Mouse (Mus musculus) heart, postnatal 10 days (tissue): ENCODE results near the gene Xpo4. TPM values are rescaled to one million over a fixed set of nuclear protein-coding genes. Genes with fewer than 3 reads are reported as not detected.

ENCODE experiments used
- DNase-seq, 2 experiments: peaks; one replicate each; pipeline ENCODE4 v3.0.0; 2021
- intact Hi-C: fragments of 180-260 bp; cut with DNase I; formaldehyde crosslinking; loops from one replicate; pipeline ENCODE4 v1.15.1; 2025
- total RNA-seq, 2 experiments: library from RNA; stranded (reverse); gene quantifications; 2 replicates each; pipeline ENCODE4 v1.2.3; 2021

Gene Xpo4
- total RNA-seq, 2 experiments from 2014 or later, result 16.6 to 19.1 TPM

DNA sequence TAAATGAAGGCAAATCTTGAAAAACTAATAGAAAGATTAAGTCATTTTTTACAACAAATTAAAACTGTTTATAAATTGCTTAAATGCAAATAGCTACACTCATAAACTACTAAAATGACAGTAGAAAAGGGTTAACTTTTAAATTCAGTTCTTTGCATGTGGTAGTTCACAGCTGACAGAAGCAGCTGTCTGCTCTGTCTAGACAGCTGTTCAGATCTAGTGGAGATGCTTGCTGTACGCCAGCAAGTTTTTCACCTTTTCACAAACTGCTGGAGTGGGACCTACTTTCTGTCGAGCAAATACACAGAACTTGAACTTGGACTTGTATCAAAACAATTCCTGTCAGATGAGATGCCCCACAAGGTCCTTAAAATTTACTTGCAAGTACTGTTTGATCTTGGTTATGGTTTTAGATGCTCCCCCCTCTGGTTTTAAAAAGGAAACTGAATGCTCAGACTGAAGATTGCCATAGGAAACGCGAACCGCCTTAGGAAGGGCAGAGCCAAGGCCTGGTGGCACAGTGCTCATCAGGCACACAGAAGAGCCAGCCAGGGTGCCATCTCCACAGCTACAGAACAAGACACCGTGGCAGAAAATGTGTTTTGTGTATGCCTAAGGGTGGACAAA, 48.8 kb downstream of the Xpo4 start:
- intact Hi-C loops, result no loop called here

DNA sequence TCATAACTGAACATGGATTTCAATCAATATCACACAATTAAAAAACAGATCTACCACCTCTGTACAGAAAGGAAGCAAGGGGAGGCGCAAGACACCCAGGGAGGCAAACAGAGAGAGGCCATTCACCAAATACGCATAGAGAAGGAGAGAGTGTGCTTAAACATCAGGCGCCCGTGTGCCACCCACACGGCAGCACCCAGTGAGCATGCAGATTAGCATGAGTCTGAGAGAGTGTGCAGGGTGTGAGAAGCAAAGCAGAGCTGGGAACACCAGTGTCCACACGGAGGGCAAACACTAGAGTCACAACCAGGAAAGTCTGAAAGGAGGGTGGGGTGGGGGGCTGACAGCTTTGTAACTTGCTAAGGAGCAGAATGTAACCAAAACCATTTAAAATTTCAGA, 49.4 kb downstream of the Xpo4 start:
- no peak for DNase-seq
- intact Hi-C loops, result no loop called here

More for the DNA sequence above, 48.8 kb downstream of the Xpo4 start:
- no peak for DNase-seq

DNA sequence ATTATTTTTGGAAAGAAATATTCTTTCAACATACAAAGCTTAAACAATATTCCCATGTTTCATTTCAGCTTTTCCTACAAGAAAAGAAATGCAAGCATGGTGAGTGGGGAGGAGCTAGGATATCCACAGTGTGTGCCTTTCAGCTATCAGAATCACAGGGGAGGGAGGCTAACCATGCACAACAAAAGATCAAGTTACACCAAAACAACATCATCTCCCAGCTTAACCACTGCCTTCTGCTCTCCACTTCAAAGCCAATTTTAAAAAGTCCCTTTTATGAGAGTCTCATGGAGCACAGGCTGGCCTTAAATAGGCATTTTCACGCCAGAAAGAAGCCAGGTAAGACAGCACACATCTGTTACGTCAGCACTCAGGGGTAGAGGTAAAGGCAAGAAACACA, 54.2 kb downstream of the Xpo4 start:
- intact Hi-C loops, result no loop called here
- DNase-seq, result no peak

DNA sequence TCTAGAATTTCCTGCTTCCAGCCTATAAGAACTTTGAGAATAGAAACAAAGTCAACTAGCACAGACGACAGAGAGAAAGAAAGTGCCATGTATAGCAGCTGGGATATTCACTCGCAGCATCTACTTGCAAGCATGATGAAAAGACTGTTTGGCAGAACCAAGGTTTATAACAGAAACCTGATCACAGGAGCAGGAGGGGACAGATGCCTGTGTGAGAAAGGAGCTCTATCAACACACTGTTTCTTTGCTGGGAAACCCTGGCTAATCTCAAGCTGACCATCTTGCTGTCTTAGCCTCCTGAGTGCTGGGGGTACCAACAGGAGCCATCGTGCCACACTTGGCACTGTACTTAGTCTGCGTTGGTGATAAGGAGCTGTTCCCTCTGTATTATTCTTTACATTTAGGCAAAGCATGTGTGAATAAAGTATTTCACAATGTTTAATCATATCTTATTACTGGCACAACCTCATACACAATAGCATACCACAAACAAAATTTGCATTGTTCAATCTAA, 55.4 kb downstream of the Xpo4 start:
- no peak for DNase-seq
- intact Hi-C loops, result no loop called here

DNA sequence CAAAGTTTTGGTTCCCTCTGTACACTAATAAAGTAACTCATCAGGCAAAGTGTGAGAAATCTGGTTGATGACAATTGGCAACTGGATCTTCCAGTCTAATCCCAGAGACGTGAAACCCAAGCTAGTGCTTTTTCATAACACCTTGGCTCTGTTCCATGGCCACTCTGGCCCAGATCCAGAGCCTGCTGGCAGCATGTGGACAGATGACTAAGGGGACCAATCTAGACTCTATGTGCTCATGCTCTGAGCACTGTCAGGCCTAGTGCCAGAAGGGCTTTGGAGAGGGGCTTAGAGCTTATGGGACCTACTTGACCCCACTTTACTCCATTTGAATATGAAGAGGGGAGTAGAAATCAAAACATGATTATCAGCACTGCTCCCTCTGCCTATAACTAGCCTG, 57.7 kb downstream of the Xpo4 start:
- intact Hi-C loops, result no loop called here

DNA sequence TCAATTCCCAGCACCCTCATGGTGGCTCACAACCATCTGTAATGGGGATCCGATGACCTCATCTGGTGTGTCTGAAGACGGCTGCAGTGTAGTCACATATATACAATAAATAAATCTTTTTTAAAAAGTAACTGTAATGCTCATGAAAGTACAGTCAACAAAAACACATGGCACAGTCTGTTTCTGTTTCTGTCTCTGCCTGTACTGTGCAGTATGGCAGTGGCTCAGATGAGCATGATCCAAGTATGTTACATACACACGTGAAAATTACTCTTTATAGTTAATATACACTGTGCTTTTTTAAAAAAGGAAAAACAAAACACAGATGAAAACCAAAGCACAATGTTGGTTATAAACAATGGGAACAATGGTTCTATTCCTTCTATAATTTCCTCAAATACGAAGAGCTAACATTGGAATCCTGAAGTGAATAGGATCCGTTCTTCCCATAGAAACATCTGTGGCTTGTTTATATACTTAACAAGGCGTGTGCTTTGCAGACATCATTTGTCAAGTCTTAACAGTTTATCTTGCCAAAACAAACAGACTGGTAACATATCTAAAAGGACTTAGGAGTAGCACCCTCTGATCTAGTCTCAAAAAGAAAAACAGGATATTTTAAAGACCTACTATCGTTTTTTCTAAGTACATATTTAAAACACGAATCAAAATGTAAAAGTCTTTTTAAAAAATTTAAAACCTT, 58.4 kb downstream of the Xpo4 start:
- intact Hi-C loops, result no loop called here
- no peak for DNase-seq

More for the DNA sequence above, 57.7 kb downstream of the Xpo4 start:
- peak; percentile 97 for DNase-seq

DNA sequence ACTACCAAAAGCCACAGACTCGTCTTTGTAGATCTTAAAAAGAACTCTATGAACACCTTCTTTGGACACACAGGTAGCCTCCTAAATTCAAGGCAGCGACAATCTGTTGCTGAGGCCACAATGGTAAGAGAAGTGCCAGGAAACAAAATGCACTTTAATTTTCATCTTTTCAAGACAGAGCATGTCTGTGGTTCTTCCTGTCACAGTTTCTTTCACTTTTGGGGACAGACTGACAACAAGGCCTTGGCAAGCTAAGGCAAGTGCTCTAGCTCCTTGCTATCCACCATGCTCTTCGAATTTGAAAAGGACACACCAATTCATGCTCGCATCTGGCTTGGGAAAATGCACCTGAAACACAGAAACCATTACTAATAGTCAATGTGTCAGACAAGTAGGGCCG, 72.0 kb downstream of the Xpo4 start:
- no peak for DNase-seq
- intact Hi-C loops, result no loop called here

DNA sequence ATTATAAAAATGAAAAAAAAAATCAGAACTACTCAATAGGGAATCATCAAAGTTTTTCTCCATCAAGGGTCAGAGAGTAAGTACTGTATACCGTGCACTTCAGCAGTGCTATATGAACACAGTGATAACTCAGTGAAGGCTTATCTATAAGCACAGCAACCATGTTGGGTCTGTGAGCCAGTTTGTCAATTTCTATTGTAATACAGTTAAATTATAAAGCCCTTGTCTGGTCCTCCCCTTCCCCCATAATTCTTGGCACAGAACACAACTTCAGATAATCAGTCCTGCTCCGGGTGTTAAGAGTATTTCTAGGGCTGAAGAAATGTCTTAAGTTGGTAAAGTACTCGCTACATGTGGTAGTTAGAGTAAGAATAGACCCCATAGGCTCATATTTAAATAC, 73.4 kb downstream of the Xpo4 start:
- intact Hi-C loops, result no loop called here
- no peak for DNase-seq

DNA sequence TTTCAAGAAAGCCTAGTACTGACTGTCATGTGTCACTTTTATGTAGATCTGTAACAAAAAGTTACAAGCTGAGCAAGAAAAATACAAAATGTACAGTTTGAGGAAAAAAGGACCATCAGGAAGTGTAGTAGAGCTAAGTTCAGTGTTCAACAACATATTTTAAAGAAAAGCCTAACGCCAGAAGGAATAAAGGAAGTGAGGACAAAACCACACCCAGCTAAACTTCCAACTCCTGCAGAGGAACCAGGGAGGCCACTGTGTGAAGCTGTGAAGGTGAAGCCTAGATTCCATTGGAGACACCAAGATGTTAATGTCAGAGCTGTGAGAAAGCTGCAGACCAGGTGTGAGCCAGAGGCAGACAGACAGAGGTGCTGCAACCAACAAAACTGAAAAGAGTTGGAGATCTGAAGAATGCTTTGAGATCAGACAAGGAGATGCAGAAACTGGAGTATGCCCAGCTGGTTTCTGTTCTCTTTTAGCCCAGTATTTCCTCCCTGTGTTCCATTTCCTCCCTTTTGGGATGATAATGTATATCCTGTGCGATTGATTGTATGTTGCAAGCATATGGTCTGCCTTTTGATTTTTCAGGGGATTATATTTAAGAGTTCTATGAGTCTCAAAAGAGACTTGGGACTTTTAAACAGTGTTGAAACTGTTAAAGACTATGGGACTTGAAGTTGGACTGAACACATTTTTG, 88.7 kb downstream of the Xpo4 start:
- intact Hi-C loops, result no loop called here
- DNase-seq, result no peak

DNA sequence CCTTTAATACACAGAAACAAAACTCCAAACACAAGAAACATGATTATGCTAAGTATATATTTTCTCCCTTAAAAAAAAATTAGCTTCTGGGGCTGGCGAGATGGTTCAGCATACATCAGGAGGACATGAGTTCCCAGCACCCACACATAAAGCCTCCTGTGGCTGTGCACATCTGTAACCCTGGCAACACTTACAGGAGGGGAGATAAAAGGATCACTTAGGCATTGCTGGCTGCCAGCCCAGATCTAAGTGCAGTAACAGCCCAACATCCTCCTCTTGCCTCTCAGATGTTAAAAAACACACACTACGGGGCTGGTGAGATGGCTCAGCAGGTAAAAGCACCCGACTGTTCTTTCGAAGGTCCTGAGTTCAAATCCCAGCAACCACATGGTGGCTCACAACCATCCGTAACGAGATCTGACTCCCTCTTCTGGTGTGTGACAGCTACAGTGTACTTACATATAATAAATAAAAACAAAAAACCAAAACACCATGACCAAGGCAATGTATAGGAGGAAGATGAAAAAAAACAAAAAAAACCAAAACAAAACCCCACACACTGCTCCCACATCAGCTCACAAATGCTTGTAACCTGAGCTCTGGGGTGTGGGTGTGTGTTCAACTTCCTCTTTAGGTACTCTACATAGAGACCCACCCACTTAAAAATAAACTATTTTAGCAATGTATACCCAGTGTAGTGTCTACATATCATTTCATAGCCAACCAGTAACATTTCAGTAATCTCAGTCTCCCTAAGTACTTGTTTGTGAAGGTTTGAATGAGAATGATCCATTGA, 90.2 kb downstream of the Xpo4 start:
- no peak for DNase-seq

DNA sequence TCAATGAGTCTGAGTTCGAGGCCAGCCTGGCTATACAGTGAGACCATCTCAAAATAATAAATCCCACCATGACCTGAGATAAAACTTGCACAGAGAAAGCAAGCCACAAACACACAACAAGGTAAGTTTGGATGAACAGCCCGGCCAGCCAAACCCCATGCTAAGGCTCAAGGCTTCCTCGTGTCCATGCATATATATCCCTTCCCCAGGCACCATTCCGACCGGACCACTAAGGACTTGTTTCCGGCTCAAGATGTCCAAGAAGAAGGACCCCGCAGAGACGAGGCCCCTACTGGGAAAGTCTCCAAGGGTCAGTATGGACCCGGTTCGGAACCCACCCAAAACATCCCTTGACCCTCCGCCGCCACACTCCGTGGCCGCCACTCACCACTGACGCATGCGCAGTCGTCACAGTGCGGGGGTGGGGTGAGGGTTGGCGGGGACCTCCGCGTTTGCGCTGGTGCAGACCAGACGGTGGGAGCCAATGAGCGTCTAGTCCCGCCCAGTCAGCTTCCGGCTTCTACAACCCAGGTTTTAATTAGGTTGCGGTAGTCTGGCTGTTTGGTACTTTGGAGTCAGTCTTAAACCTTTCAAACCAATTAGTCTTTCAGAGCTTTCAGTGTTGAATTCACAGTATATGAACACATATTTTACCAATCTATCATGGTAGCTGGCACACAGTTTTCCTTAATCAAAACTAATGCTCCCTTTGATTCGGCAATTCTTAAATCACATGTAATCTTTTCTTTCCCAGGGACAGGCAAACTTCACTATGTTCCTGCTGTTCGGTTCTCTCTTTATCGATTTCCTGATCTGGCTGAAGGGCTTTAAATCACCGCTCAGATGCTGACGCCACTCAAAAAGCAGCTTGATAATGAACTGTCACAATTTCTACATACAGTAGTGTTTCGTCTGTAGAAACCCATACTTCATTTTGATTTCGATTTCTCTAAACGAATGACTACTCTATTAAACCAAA, 93.8 kb downstream of the Xpo4 start, which contains the start of gene Eef1akmt1:
Gene Eef1akmt1 (minus strand): TSS at position 458 of the 979 bp plus-strand sequence.
- intact Hi-C loops, result loop anchor here (2.0 to 5.0 kb wide), 2 partner anchors 39 to 149 kb away; no protein-coding TSS in a partner anchor
- peak; percentile 98 for DNase-seq

More for the DNA sequence above, 90.2 kb downstream of the Xpo4 start:
- intact Hi-C loops, result loop anchor here (5.0 kb wide), 1 partner anchor 43 kb away; no protein-coding TSS in a partner anchor

DNA sequence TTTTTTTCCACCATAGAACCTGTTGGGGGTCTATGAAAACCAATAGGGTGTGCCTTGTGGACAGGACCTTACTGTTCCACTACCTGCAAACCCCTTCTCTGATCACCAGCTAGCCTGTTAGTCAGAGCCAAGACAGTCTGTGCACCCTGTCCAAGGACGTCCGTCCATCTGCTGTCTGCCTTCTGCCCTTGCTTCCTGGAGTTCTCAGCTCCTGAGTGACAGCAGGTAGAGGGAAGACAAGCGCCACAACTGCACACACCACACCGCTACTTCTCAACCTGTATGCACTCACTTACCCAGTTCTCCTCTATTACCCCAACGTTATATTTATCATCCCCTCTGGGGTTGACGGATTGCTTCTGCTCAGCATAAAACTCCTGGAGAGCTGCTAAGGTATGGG, 99.6 kb downstream of the Xpo4 start:
- no peak for DNase-seq

DNA sequence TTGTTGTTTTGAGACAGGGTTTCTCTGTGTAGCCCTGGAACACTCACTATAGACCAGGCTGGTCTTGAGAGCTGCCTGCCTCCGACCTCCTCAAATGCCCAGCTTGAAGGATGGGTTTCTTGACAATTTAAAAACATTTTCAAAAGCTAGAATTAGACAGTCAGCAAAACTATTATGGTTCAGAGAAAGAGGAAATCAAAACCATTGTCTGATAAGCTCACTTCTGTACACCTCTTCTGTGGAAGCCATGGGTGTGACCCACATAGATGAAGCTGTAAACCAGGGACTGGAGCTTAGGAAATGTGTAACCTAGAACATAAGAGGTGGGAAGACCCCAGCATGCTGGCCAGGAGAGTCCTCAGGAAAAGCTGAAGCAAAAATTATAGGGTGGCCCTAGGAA, 108.3 kb downstream of the Xpo4 start:
- DNase-seq, result no peak
- intact Hi-C loops, result no loop called here

More for the DNA sequence above, 99.6 kb downstream of the Xpo4 start:
- intact Hi-C loops, result no loop called here

DNA sequence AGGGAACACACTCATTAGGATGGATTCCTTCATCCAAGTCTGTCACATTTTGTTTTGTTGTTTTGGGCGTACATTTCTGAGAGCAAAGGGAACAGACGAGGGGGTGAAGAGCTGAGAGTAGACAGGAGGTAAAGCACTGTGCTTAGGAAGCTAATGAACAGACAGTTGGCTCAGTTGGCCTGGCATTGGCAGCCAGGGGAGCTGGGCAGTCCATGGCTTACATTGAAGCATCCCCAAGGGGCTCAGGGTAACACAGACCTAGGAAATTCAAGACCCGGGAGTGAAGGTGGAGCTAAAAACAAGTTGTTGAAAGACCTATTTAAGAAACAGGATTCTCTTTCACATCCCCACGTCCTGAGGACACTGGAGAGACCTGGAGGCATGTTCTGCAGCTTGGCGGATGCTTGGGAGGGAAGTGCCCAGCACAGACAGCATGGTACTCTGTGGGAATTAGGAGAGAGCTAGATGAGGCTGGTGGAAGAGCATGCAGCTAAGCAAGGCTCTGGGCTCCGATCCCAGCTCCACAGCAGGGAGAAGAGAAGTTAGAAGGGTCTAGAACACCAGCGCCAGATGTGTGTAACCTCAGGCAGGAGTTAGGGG, 109.7 kb downstream of the Xpo4 start:
- DNase-seq, result no peak
- intact Hi-C loops, result no loop called here

DNA sequence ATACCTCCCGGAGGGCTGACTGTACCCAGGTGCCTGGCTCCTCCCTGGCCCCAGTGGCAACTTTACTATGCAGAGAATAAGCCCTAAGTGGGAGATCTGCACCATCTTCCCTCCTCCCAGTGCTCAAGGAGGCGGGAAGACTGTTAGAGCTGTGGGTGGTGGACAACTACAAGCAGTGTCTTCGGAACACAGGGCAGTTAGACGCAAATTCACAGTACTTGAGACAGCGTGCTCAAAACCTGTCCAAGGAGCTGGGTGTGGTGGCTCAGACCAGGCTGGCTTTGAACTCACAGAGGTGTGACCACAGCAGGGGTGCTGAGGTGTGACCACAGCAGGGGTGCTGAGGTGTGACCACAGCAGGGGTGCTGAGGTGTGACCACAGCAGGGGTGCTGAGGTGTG, 110.8 kb downstream of the Xpo4 start:
- intact Hi-C loops, result no loop called here
- no peak for DNase-seq

DNA sequence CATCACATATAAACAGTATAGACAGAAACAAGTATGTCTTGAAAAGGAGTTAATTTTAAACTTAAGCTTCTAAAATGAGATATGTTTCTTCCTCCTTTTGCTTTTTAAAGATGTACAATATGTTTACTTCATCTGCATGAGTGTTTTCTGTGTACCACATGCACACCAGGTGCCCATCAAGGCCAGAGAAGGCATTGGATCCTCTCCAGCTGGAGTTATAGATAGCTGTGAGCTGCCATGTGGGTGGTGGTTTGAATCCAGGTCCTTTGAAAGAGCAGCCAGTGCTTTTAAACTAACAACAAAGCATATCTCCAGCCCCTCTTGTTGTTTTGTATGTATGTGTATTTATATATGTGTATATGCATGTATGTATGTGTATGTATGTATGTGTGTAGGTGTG, 112.3 kb downstream of the Xpo4 start:
- intact Hi-C loops, result no loop called here
- no peak for DNase-seq

DNA sequence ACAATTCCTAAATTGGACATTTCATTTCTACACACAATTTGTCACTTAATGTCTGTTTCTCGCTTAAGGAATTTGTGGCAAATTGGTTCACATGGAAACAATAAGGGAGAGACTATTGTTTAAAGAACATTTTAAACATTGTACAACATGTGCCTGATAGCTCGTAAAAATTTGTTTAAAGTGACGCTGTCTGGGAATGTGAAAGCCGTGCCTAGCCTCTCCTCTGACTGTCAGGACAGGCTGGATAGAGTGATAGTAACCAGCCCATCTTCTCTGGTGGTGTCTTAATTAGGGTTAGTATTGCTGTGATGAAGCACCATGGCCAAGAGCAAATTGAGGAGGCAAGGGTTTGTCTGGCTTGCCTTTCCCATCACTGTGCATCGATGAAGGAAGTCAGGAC, 118.2 kb downstream of the Xpo4 start:
- intact Hi-C loops, result no loop called here
- DNase-seq, result no peak

DNA sequence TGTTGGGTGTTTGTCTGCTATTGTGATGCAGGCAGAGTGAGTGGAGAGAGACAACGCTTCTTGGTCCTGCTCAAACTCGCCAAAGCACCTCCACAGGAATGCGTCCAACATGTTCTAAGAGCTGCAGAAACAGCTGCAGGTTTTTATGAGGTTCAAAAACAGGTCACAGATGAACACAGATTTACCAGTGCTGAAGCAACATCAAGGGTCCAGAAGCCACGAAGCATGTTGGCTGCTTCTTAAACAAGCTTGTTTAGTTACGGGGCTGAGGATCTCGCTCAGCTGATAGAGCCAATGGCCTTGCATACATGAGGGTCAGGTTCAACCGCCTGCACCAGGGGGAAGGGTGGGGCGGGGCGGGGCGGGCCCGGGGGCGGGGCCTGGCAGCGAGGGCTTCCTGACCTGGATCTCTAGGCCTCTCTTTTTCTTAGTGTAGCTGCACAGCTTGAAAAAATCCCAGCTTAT, 118.6 kb downstream of the Xpo4 start:
- no peak for DNase-seq
- intact Hi-C loops, result no loop called here

DNA sequence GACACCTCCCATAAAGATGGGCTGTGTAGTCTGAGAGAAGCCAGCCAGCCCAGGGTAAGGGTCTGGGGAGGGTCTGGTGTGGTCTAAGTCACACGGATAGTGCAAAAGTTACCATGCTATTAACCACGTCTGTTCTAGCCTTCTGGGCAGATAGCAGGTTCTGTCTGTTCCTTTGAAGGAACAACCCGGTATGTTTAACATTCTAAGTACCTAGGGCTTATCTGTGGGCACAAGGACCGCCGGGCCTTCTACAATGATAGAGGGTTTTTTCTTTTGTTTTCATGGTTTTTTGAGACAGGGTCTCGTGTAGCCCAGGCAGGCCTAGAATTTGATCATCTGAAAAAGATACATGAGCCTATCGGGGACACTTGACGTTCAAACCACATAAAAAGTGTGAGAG, 119.1 kb downstream of the Xpo4 start:
- DNase-seq, result no peak
- intact Hi-C loops, result no loop called here
